ENCODE assay signal across 35 mouse cellular contexts in genomic region chrX:140936271-140936670, GRCm38 (mm10). TPM values are rescaled to one million over a fixed set of nuclear protein-coding genes. Genes with fewer than 3 reads are reported as not detected.
"Had no signal": no experiment of that assay in that cellular context is flagged by ENCODE, and none has a peak within 500 bp of the region (broad histone marks: within the 10 kb centered on the region; RNA-seq: fewer than 3 reads in every experiment).

No protein-coding gene starts in this region.

- H3K4me3 ChIP-seq: gastrocnemius, adult 2 months; heart, embryonic 12.5 days; hindbrain, embryonic 10.5 days; hindbrain, embryonic 12.5 days; intestine, embryonic 15.5 days; layer of hippocampus, adult 2 months; limb, embryonic 13.5 days; limb, embryonic 15.5 days; liver, embryonic 12.5 days had no signal

- H3K36me3 ChIP-seq: heart, embryonic 12.5 days; hindbrain, embryonic 10.5 days; hindbrain, embryonic 12.5 days; intestine, embryonic 15.5 days; limb, embryonic 13.5 days; limb, embryonic 15.5 days; liver, embryonic 12.5 days had no signal

- H3K9me3 ChIP-seq: heart, embryonic 12.5 days; hindbrain, embryonic 10.5 days; hindbrain, embryonic 12.5 days; intestine, embryonic 15.5 days; limb, embryonic 13.5 days; limb, embryonic 15.5 days; liver, embryonic 12.5 days had no signal

- DNase-seq: gastrocnemius, adult 2 months; gastrocnemius, postnatal 10 days; gastrocnemius, postnatal 25 days; heart, postnatal 4 days; kidney, adult 18-20 months; kidney, postnatal 10 days; kidney, postnatal 25 days; kidney, postnatal 4 days; layer of hippocampus, adult 9-11 months; layer of hippocampus, postnatal 36 days; left cerebral cortex, postnatal 4 days had no signal

- H3K4me2 ChIP-seq: heart, embryonic 12.5 days; hindbrain, embryonic 12.5 days; hindbrain, embryonic 14.5 days; intestine, embryonic 15.5 days; limb, embryonic 13.5 days; limb, embryonic 15.5 days; liver, embryonic 12.5 days had no signal

- H3K27ac ChIP-seq: gastrocnemius, adult 2 months; hindbrain, embryonic 10.5 days; hindbrain, embryonic 12.5 days; hindbrain, embryonic 14.5 days; intestine, embryonic 15.5 days; layer of hippocampus, adult 2 months; limb, embryonic 13.5 days; limb, embryonic 15.5 days; liver, embryonic 12.5 days; liver, embryonic 14.5 days had no signal

- H3K9ac ChIP-seq: heart, embryonic 12.5 days; hindbrain, embryonic 12.5 days; hindbrain, embryonic 14.5 days; intestine, embryonic 15.5 days; limb, embryonic 13.5 days; limb, embryonic 15.5 days; liver, embryonic 12.5 days; liver, embryonic 14.5 days had no signal

- ATAC-seq: hindbrain, embryonic 16.5 days; inflammation-experienced regulatory T-cells, adult 6 months; intestine, embryonic 15.5 days; intestine, postnatal 0 days; liver, embryonic 12.5 days had no signal

- H3K4me1 ChIP-seq: hindbrain, embryonic 10.5 days; hindbrain, embryonic 12.5 days; intestine, embryonic 15.5 days; limb, embryonic 13.5 days; limb, embryonic 15.5 days; liver, embryonic 12.5 days had no signal

- H3K27me3 ChIP-seq: intestine, embryonic 15.5 days had no signal

RNA-seq across cellular contexts. Expression of gene Vsig1, which starts 28.9 kb away (rescaled TPM):
- total RNA-seq: gastrocnemius, adult 2 months; gastrocnemius, postnatal 25 days; gastrocnemius, postnatal 4 days; granulocyte monocyte progenitor cell, adult 5-6 weeks; heart, adult 18-20 months; heart, postnatal 10 days; heart, postnatal 25 days; heart, postnatal 4 days; layer of hippocampus, adult 2 months; layer of hippocampus, postnatal 14 days; layer of hippocampus, postnatal 36 days; left cerebral cortex, adult 18-20 months; left cerebral cortex, adult 8-10 months; left cerebral cortex, postnatal 25 days; left cerebral cortex, postnatal 4 days; liver, adult 2 months had no signal
- polyA plus RNA-seq: heart, embryonic 12.5 days; heart, embryonic 16.5 days; hindbrain, embryonic 10.5 days; hindbrain, embryonic 12.5 days; hindbrain, embryonic 14.5 days; hindbrain, embryonic 16.5 days; inflammation-experienced regulatory T-cells, adult 6 months; limb, embryonic 13.5 days; limb, embryonic 15.5 days; liver, adult 2 months had no signal
